ENCODE assay signal across 12 mouse cellular contexts in the genomic region with DNA sequence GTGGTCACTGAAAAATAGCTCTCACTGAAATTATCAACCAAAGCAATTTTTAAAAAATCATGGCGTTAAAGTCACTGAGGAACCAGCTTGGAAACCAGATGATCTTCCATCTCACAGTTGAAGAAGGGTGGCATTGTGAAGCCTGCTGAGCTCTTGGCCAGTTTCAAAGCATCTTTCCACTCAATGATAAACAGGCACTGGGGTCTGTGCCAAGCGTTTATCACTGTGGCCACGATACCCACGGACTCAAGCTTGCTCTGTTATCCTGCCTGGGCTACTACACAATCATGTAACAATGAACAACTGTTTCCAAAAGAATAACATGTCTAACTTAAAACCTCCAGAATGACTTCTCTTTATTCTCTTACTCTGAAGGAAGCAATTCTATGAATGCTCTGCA.
"Had no signal": no experiment of that assay in that cellular context is flagged by ENCODE, and none has a peak within 500 bp of the region (broad histone marks: within the 10 kb centered on the region; RNA-seq: fewer than 3 reads in every experiment).

No protein-coding gene starts in this region.

- H3K27me3 ChIP-seq: lung, embryonic 15.5 days; midbrain, embryonic 15.5 days; neural tube, embryonic 12.5 days; stomach, embryonic 15.5 days had no signal

- H3K9ac ChIP-seq: liver, embryonic 12.5 days; lung, embryonic 15.5 days; midbrain, embryonic 15.5 days; neural tube, embryonic 12.5 days; stomach, embryonic 15.5 days had no signal

- DNase-seq: kidney, adult 8-10 months; kidney, postnatal 25 days; retina, postnatal 1 day; thymus, postnatal 14 days had no signal

- H3K4me3 ChIP-seq: left cerebral cortex, adult 2 months; limb, embryonic 10.5 days; liver, embryonic 12.5 days; lung, embryonic 15.5 days; midbrain, embryonic 15.5 days; neural tube, embryonic 12.5 days; stomach, embryonic 15.5 days had no signal

- H3K9me3 ChIP-seq: limb, embryonic 10.5 days; liver, embryonic 12.5 days; lung, embryonic 15.5 days; midbrain, embryonic 15.5 days; neural tube, embryonic 12.5 days; stomach, embryonic 15.5 days had no signal

- H3K4me2 ChIP-seq: liver, embryonic 12.5 days; lung, embryonic 15.5 days; midbrain, embryonic 11.5 days; midbrain, embryonic 15.5 days; neural tube, embryonic 12.5 days; stomach, embryonic 15.5 days had no signal

- H3K36me3 ChIP-seq: limb, embryonic 10.5 days; liver, embryonic 12.5 days; lung, embryonic 15.5 days; midbrain, embryonic 15.5 days; neural tube, embryonic 12.5 days; stomach, embryonic 15.5 days had no signal

- ATAC-seq: liver, embryonic 12.5 days; midbrain, embryonic 15.5 days had no signal

- H3K4me1 ChIP-seq: liver, embryonic 12.5 days; lung, embryonic 15.5 days; stomach, embryonic 15.5 days had no signal

- H3K27ac ChIP-seq: left cerebral cortex, adult 2 months; limb, embryonic 10.5 days; liver, embryonic 12.5 days; lung, embryonic 15.5 days; midbrain, embryonic 15.5 days; neural tube, embryonic 12.5 days; stomach, embryonic 15.5 days had no signal
